Mouse (Mus musculus): ENCODE results near the gene Olfr821. TPM values are rescaled to one million over a fixed set of nuclear protein-coding genes. Genes with fewer than 3 reads are reported as not detected.
"Not testable (repeated sequence)": the region's sequence is repeated elsewhere in the genome, so short reads cannot be mapped to it uniquely, and the experiment has no call there.

Olfr821 gene
- not detected in 2 replicates for polyA plus RNA-seq (2012; rRNA removed)

- no peak for DNase-seq (ENCODE audit: low read depth, low spot score)
Observed at GRCm38 (mm10) chr10:130030048-130030447, at the start of gene Olfr821. Gene Olfr821, plus strand, starts transcription at chr10:130030348.

GRCm38 (mm10) chr10:129981867-129982266 is 48.3 kb upstream of the Olfr821 start:
- not testable (repeated sequence) for DNase-seq (ENCODE audit: low read depth, low spot score)
- WGBS, result no CpG with 5 or more reads among the region's 3 CpGs

- no CpG with 5 or more reads among the region's 1 CpGs for WGBS
Observed at GRCm38 (mm10) chr10:129984962-129985361, 45.2 kb upstream of the Olfr821 start, which contains the start of gene Gm10310. Gene Gm10310, minus strand, starts transcription at chr10:129985062.

GRCm38 (mm10) chr10:130004104-130004503 is 26.0 kb upstream of the Olfr821 start:
- DNase-seq (ENCODE audit: low read depth, low spot score), result not testable (repeated sequence)
- WGBS, result 86% methylated on average over 4 of the region's 4 CpGs

More at GRCm38 (mm10) chr10:129984962-129985361, 45.2 kb upstream of the Olfr821 start, which contains the start of gene Gm10310:
- not testable (repeated sequence) for DNase-seq (ENCODE audit: low read depth, low spot score)

GRCm38 (mm10) chr10:130005366-130005765 is 24.8 kb upstream of the Olfr821 start:
- 82% methylated on average over 4 of the region's 4 CpGs for WGBS
- DNase-seq (ENCODE audit: low read depth, low spot score), result not testable (repeated sequence)

- no peak for DNase-seq (ENCODE audit: low read depth, low spot score)
Observed at GRCm38 (mm10) chr10:130012321-130012720, 17.8 kb upstream of the Olfr821 start, which contains the start of gene Olfr820. Gene Olfr820, plus strand, starts transcription at chr10:130012621.

- no peak for DNase-seq (ENCODE audit: low read depth, low spot score)
- WGBS, result 56% methylated on average over 6 of the region's 6 CpGs
Observed at GRCm38 (mm10) chr10:130037096-130037495, 6.9 kb downstream of the Olfr821 start.

GRCm38 (mm10) chr10:130070910-130071309 is 40.8 kb downstream of the Olfr821 start, which contains the start of gene Olfr822:
Gene Olfr822, plus strand, starts transcription at chr10:130071210.
- DNase-seq (ENCODE audit: low read depth, low spot score), result no peak

Other genes with a start within 250 kb of the Olfr821 start
- gene Olfr810, start 235.4 kb upstream of the Olfr821 start, polyA plus RNA-seq (2012; rRNA removed), result not detected in 2 replicates
- not detected in 2 replicates for gene Olfr811, start 226.0 kb upstream of the Olfr821 start, polyA plus RNA-seq (2012; rRNA removed)
- not detected in 2 replicates for gene Olfr812, start 184.3 kb upstream of the Olfr821 start, polyA plus RNA-seq (2012; rRNA removed)
- not detected in 2 replicates for gene Olfr813, start 175.0 kb upstream of the Olfr821 start, polyA plus RNA-seq (2012; rRNA removed)
- not detected in 2 replicates for gene Olfr814, start 150.5 kb upstream of the Olfr821 start, polyA plus RNA-seq (2012; rRNA removed)
- not detected in 2 replicates for gene Olfr815, start 124.5 kb upstream of the Olfr821 start, polyA plus RNA-seq (2012; rRNA removed)
- gene Olfr816, start 114.8 kb upstream of the Olfr821 start, polyA plus RNA-seq (2012; rRNA removed), result not detected in 2 replicates
- not detected in 2 replicates for gene Olfr818, start 81.2 kb upstream of the Olfr821 start, polyA plus RNA-seq (2012; rRNA removed)
- not detected in 2 replicates for gene Olfr819, start 63.1 kb upstream of the Olfr821 start, polyA plus RNA-seq (2012; rRNA removed)
- not detected in 2 replicates for gene Olfr247, start 54.2 kb upstream of the Olfr821 start, polyA plus RNA-seq (2012; rRNA removed)
- gene Gm10310, start 45.3 kb upstream of the Olfr821 start, polyA plus RNA-seq (2012; rRNA removed), result not detected in 2 replicates
- gene Olfr820, start 17.7 kb upstream of the Olfr821 start, polyA plus RNA-seq (2012; rRNA removed), result not detected in 2 replicates
- gene Olfr822, start 40.9 kb downstream of the Olfr821 start, polyA plus RNA-seq (2012; rRNA removed), result not detected in 2 replicates
- gene Olfr823, start 85.0 kb downstream of the Olfr821 start, polyA plus RNA-seq (2012; rRNA removed), result not detected in 2 replicates
- not detected in 2 replicates for gene Olfr824, start 99.7 kb downstream of the Olfr821 start, polyA plus RNA-seq (2012; rRNA removed)
- gene Olfr825, start 136.4 kb downstream of the Olfr821 start, polyA plus RNA-seq (2012; rRNA removed), result not detected in 2 replicates
- not detected in 2 replicates for gene Olfr826, start 153.8 kb downstream of the Olfr821 start, polyA plus RNA-seq (2012; rRNA removed)
- gene Olfr827, start 184.1 kb downstream of the Olfr821 start, polyA plus RNA-seq (2012; rRNA removed), result not detected in 2 replicates
- gene Neurod4, start 249.9 kb downstream of the Olfr821 start, polyA plus RNA-seq (2012; rRNA removed), result not detected in 2 replicates

Measured in large intestine, adult 2 months (tissue).